Mouse (Mus musculus) CH12.LX (cell line): ENCODE measurements around the gene Cabcoco1.

Experiments
- CHD2 ChIP-seq: IDR thresholded peaks from 2 replicates; pipeline ENCODE4 v1.6.1; 2011; ENCODE audit warnings: low read length, improper control_type of control experiment
- CTCF ChIP-seq, 2 experiments: IDR thresholded peaks in 1 of 2; conservative IDR thresholded peaks in 1 of 2; 2 replicates each; pipeline ENCODE4 v1.5.1; 2011 to 2012; ENCODE audit warnings: low read depth in 2 of 2, low read length in 2 of 2, improper control_type of control experiment in 1 of 2, inconsistent platforms in 1 of 2, mild to moderate bottlenecking in 1 of 2, moderate library complexity in 1 of 2
- E2F4 ChIP-seq: IDR thresholded peaks from 2 replicates; pipeline ENCODE4 v1.6.1; 2011; ENCODE audit warnings: low read depth, low read length, improper control_type of control experiment; ENCODE audit not compliant: insufficient replicate concordance
- EP300 ChIP-seq: IDR thresholded peaks from 2 replicates; pipeline ENCODE4 v1.6.1; 2011; ENCODE audit warnings: low read length, improper control_type of control experiment
- MAX ChIP-seq: IDR thresholded peaks from 2 replicates; pipeline ENCODE4 v1.6.1; 2011; ENCODE audit warnings: low read length, improper control_type of control experiment
- MEF2A ChIP-seq: IDR thresholded peaks from 2 replicates; pipeline ENCODE4 v1.6.1; 2014; ENCODE audit warnings: low read depth, mild to moderate bottlenecking, inconsistent platforms, low read length, improper control_type of control experiment, borderline replicate concordance
- SIN3A ChIP-seq: IDR thresholded peaks from 2 replicates; pipeline ENCODE4 v1.6.1; 2012; ENCODE audit warnings: low read length, improper control_type of control experiment, inconsistent platforms
- TBP ChIP-seq: conservative IDR thresholded peaks from 2 replicates; pipeline ENCODE4 v1.6.1; 2011; ENCODE audit warnings: low read depth, low read length, improper control_type of control experiment
- ZMIZ1 ChIP-seq: IDR thresholded peaks from 2 replicates; pipeline ENCODE4 v1.6.1; 2012; ENCODE audit warnings: low read depth, mild to moderate bottlenecking, inconsistent platforms, low read length, improper control_type of control experiment

GRCm38 (mm10) chr10:68396083-68396482 is 145.6 kb downstream of the Cabcoco1 start:
- no peak for TF ChIP-seq CTCF (conservative IDR thresholded peaks at IDR 0.05 in 1 of 2, IDR thresholded peaks at IDR 0.05 in 1 of 2; ENCODE audit: low read depth in 2 of 2, low read length in 2 of 2)
- no peak for TF ChIP-seq E2F4
- TF ChIP-seq SIN3A = no peak
- TF ChIP-seq EP300 = no peak
- no peak for TF ChIP-seq MEF2A
- TF ChIP-seq CHD2 = no peak
- TF ChIP-seq MAX = no peak
- TF ChIP-seq ZMIZ1 = no peak
- TF ChIP-seq TBP = no peak
